Mouse (Mus musculus) mouse embryonic stem cell (cell line): ENCODE results near the gene Atg2a.

Experiments used
- in situ Hi-C, 2 experiments: fragments of 300-500 bp; cut with MboI; formaldehyde crosslinking; loops; 1 replicate in 1 of 2; 3 replicates in 1 of 2; pipeline ENCODE4 v1.14.3; 2019 to 2020; ENCODE audit warnings: low sequenced_read_pairs in 2 of 2, low pct_unique_long_range_greater_than_20kb in 1 of 2, mixed read lengths in 1 of 2; ENCODE audit not compliant: unreplicated experiment in 1 of 2

The Atg2a gene

GRCm38 (mm10) chr19:6241274-6242107 lies at the start of gene Atg2a:
Gene Atg2a, plus strand, starts transcription at chr19:6241668.
- in situ Hi-C loops, result no loop called here

- in situ Hi-C loops, result no loop called here
Measured at GRCm38 (mm10) chr19:6204265-6204664, 37.2 kb upstream of the Atg2a start.

- in situ Hi-C loops, result no loop called here
Measured at GRCm38 (mm10) chr19:6206716-6207115, 34.8 kb upstream of the Atg2a start.

- in situ Hi-C loops, result no loop called here
Measured at GRCm38 (mm10) chr19:6216046-6216705, 25.3 kb upstream of the Atg2a start.

- in situ Hi-C loops, result no loop called here
Measured at GRCm38 (mm10) chr19:6218606-6219005, 22.9 kb upstream of the Atg2a start.

- in situ Hi-C loops, result no loop called here
Measured at GRCm38 (mm10) chr19:6226135-6226534, 15.3 kb upstream of the Atg2a start, which contains the start of gene Gpha2. Gene Gpha2, plus strand, starts transcription at chr19:6226380.

GRCm38 (mm10) chr19:6226763-6227162 lies 14.7 kb upstream of the Atg2a start:
- in situ Hi-C loops, result no loop called here

GRCm38 (mm10) chr19:6227864-6228263 lies 13.6 kb upstream of the Atg2a start:
- in situ Hi-C loops, result no loop called here

- in situ Hi-C loops, result no loop called here
Measured at GRCm38 (mm10) chr19:6230411-6230810, 11.1 kb upstream of the Atg2a start.

- in situ Hi-C loops, result no loop called here
Measured at GRCm38 (mm10) chr19:6231036-6231435, 10.4 kb upstream of the Atg2a start.

GRCm38 (mm10) chr19:6233647-6234046 lies 7.8 kb upstream of the Atg2a start:
- in situ Hi-C loops, result no loop called here

GRCm38 (mm10) chr19:6234337-6235083 lies 7.0 kb upstream of the Atg2a start:
- in situ Hi-C loops, result no loop called here

- in situ Hi-C loops, result no loop called here
Measured at GRCm38 (mm10) chr19:6235084-6236052, 6.1 kb upstream of the Atg2a start, which contains the start of gene Ppp2r5b. Gene Ppp2r5b, minus strand, starts transcription at chr19:6235872.

- in situ Hi-C loops, result no loop called here
Measured at GRCm38 (mm10) chr19:6236053-6236441, 5.4 kb upstream of the Atg2a start.

GRCm38 (mm10) chr19:6236842-6237241 lies 4.6 kb upstream of the Atg2a start:
- in situ Hi-C loops, result no loop called here

- in situ Hi-C loops, result no loop called here
Measured at GRCm38 (mm10) chr19:6238740-6239139, 2.7 kb upstream of the Atg2a start.

- in situ Hi-C loops, result no loop called here
Measured at GRCm38 (mm10) chr19:6240136-6240535, 1.3 kb upstream of the Atg2a start.

- in situ Hi-C loops, result no loop called here
Measured at GRCm38 (mm10) chr19:6240725-6241124, 743 bp upstream of the Atg2a start.
